Mouse (Mus musculus) mouse embryonic stem cell (cell line): ENCODE data around the gene Zfp36l2.

Source experiments
- in situ Hi-C, 2 experiments: fragments of 300-500 bp; cut with MboI; formaldehyde crosslinking; loops; 1 replicate in 1 of 2; 3 replicates in 1 of 2; pipeline ENCODE4 v1.14.3; 2019 to 2020; ENCODE audit warnings: low sequenced_read_pairs in 2 of 2, low pct_unique_long_range_greater_than_20kb in 1 of 2, mixed read lengths in 1 of 2; ENCODE audit not compliant: unreplicated experiment in 1 of 2

The Zfp36l2 gene

GRCm38 (mm10) chr17:84145826-84146287 lies 41.9 kb downstream of the Zfp36l2 start:
- in situ Hi-C loops: no loop called here

- in situ Hi-C loops: no loop called here
These were observed 42.8 kb downstream of the Zfp36l2 start for GRCm38 (mm10) chr17:84144762-84145599.

GRCm38 (mm10) chr17:84144130-84144529 lies 43.6 kb downstream of the Zfp36l2 start:
- in situ Hi-C loops: no loop called here

GRCm38 (mm10) chr17:84143219-84143844 lies 44.4 kb downstream of the Zfp36l2 start:
- in situ Hi-C loops: no loop called here

- in situ Hi-C loops: no loop called here
These were observed 46.1 kb downstream of the Zfp36l2 start for GRCm38 (mm10) chr17:84141691-84142090.

GRCm38 (mm10) chr17:84140822-84141507 lies 46.8 kb downstream of the Zfp36l2 start:
- in situ Hi-C loops: no loop called here

GRCm38 (mm10) chr17:84137393-84138171 lies 50.2 kb downstream of the Zfp36l2 start:
- in situ Hi-C loops: no loop called here

- in situ Hi-C loops: no loop called here
These were observed 50.9 kb downstream of the Zfp36l2 start for GRCm38 (mm10) chr17:84136669-84137392.

- in situ Hi-C loops: no loop called here
These were observed 51.5 kb downstream of the Zfp36l2 start for GRCm38 (mm10) chr17:84136217-84136616.

GRCm38 (mm10) chr17:84135243-84135642 lies 52.5 kb downstream of the Zfp36l2 start:
- in situ Hi-C loops: no loop called here
